Mouse (Mus musculus) adrenal gland, adult 2 months (tissue): ENCODE measurements at regions not wholly inside any gene's neighbourhood (a gene's known extent, or its start where the extent isn't known, plus 50 kb on each side); places are given as distances from the start of the nearest gene placed in this dataset.

Experiments
- DNase-seq: peaks from one replicate; pipeline ENCODE4 v3.0.0; 2021

DNA sequence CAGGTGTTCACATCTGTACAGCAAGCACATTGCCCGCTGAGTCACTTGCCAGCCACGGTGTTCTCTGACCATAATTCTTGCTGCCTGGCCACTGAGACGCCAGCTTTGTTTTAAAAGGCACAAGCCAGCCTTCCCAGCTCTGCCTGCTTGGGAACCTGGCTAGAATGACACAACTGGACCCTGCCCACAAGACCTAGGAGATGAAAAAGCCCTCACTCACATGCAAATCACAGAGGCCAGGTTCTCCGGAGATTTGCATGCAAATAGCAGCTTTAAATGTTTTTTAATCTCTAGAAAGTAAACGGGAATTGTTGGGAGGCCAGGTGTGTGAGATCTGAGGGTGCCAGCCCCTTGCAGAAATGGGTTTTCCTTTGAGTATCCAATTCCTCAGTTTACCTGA lies 71.9 kb downstream of the 1810010D01Rik start:
- no peak for DNase-seq

GRCm38 (mm10) chr7:145132506-145132905 lies 75.4 kb downstream of the 1810010D01Rik start:
- no peak for DNase-seq

- no peak for DNase-seq
These were observed 76.3 kb downstream of the 1810010D01Rik start for GRCm38 (mm10) chr7:145131438-145132159.

GRCm38 (mm10) chr7:145129971-145130370 lies 77.9 kb downstream of the 1810010D01Rik start:
- no peak for DNase-seq

- no peak for DNase-seq
These were observed 80.3 kb downstream of the 1810010D01Rik start for GRCm38 (mm10) chr7:145127661-145128060.

DNA sequence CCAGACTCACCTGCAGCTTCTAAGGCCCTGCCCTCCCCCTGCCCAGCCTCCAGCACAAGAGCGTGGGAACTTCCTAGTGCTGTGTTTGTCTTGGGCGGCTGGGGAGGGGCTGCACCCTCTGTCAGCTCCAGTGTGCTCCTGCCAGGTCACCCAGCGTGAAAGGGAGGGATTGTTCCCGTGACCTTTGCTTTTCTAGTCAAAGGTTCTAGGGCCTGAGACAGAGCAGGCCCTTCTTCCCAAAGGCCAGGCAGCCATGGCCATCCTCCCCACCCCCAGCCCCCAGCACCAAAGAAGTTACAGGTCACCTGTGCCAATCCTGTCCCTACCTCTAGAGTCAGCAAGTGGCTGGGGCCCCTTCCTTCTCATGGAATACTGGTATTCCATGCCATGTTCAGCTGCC lies 80.7 kb downstream of the 1810010D01Rik start:
- no peak for DNase-seq

- no peak for DNase-seq
These were observed 83.8 kb downstream of the 1810010D01Rik start for GRCm38 (mm10) chr7:145123996-145124601.

DNA sequence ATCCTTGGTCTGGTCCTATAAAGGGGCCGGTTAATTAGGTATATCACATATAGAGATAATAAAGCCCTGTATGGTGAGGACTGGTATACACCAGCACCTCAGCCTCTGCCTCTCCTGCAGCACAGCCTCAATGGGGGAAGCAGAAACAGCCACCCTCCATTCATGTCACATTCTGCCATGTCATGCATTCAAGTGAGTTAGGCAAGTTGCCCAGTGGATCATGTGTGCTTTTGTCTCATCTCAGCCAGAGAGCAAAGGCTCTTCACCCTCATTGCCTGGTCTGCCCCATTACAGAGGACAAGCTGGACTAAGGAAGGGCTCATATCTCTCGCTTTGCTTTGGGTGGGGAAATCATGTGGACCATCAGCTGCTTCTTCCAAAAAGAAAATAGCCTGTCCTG lies 85.4 kb downstream of the 1810010D01Rik start:
- DNase-seq = no peak

- DNase-seq = no peak
These were observed 89.5 kb downstream of the 1810010D01Rik start for GRCm38 (mm10) chr7:145118406-145118805.

GRCm38 (mm10) chr7:145114660-145115059 lies 93.3 kb downstream of the 1810010D01Rik start:
- peak; percentile 63 for DNase-seq

DNA sequence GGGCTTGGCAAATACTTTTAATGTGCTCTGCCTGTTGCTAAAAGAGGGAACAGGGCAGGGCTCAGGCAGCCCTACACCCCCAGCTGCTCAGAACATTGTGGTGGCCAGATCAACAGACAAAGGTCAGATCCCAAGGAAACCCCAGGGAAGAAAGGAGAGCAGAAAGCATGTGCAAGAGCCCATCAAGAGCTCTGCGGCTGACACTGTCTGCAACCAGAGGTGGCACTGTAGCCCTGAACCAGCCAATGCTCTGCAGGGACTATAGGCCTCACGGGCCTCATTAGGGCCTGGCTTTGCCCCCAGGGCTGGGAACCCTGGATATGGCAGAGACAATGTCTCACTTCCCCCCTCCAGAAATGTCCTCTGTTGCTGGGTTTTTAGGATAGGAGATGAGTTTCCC lies 93.8 kb downstream of the 1810010D01Rik start:
- no peak for DNase-seq

DNA sequence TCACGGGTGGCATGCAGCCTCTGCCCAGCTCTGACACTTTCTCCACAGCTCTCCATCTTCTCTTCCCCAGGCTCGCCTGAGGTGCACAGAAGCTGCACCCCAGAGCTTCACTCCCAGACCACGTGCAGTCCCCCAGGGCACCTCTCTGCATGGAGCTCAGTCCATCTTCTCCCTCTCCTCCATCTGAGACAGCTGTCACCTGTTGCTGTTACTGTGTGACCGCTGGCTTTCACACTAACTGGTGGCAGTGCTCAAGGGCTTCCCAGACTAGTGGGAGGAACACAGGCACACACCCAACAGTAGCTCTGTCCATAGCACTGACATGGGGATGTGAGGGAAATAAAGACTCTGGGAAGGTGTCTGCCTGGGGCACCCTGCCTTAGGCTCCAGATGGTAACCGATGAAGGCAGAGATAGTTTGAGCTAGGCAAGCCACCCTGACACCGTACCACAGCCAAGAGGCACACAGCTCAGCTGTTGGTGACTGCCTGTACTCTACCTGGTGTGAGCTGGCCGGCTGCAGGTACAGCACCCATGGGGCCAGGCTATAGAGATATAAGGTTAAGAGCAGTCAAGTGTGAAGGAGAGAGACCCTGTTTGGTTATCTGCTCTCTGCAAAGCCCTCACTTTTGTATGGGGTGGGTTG lies 94.9 kb downstream of the 1810010D01Rik start:
- no peak for DNase-seq

DNA sequence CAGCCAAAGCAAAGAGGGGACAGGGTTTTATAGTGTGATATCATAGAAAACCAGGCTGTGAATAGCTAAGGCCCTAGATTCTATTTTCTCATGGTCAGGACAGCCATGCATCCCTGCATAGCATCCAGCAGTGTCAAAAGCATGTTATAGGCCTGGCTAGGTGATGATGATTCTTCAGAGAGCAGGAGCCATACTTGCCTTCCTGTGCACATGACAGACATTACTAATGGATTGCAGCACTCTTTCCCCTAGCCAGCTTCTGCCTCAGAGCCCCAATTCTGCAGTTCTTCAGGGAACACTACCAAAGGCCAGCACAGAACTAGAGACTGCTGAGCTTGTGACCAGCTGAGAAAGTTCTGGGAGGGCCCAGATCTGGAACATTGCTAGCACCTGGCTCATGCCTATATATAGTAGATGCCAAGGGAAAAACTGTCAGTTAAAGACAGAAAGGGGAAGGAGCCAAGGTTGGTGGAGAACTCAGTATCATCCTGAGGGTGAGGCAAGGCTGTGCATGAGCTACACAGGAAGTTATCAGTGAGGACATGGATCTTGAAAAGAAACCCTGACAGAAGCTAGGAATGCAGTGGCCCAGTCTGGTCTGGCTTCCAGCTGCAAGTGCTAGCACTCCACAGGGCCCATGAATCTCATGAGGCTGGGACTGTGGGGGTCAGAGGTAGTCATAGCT lies 95.6 kb downstream of the 1810010D01Rik start:
- no peak for DNase-seq

GRCm38 (mm10) chr7:145111252-145112131 lies 96.4 kb downstream of the 1810010D01Rik start:
- DNase-seq = peak; percentile 92

DNA sequence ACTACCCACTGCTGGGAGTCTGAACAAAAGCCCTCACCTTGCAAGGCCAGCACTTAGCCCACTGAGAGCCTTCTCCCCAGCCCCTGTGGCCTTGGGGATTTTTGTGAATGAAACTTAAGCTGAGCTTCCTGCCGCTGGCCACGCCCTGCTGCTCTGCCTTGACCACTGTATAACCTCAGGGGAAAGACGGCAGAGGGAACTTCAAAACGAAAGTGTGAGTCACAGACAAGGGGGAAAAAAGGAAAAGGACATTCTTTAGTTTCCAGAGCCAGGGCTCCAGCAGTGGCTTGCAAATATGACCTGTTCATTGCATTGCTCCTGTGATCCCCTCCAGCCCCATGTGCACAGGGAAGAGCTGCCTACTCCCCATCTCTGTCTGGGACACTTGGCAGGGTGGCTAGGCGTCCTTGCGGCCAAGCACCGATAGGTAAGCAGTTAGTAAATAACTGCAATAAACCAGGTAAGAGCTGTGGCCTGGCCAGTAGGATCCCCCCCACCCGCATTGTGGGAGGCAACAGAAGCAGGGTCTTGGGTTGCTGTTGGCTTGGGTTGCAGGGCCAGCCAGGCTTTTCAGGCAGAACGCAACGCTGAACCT lies 97.2 kb downstream of the 1810010D01Rik start:
- DNase-seq = peak; percentile 91

DNA sequence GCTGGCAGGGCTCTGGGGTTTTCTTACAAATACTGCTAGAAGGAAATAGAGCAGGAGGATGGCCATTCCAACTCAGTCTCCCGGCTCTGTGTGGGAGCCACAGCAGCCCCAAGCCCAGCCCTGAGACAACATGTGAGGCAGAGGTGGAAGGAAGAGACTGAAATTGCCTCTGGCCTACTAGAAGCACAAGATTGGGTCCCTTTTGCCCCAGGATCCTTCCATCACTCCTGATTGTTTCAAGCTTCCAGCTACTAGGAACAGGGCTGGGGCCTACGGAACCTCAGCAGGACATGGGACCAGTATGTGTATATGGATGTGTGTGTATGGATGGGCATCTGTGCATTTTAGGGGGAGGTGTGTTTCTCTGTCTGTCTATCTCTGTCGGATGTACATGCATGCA lies 97.9 kb downstream of the 1810010D01Rik start:
- DNase-seq = no peak

DNA sequence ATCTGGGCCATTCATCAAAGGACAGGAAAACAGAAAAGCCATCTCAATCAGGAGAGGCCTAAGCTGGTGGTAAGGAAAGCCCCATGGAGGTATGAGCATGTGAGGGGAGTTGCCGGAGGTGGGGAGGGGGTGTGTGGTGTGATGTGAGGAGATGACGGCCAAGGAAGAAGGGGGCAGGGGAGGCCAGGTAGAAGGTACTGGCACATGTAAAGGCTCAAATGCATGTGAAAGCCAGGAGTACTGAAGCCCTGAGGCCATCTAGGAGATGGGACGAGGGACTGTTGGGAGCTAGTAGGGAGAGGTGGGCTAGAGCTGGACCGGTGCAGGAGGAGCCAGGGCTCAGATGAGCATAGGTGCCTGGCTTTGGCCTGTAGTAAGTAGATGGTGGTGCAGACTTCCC lies 98.4 kb downstream of the 1810010D01Rik start:
- no peak for DNase-seq

- DNase-seq = no peak
These were observed 98.9 kb downstream of the 1810010D01Rik start for GRCm38 (mm10) chr7:145108994-145109393.

DNA sequence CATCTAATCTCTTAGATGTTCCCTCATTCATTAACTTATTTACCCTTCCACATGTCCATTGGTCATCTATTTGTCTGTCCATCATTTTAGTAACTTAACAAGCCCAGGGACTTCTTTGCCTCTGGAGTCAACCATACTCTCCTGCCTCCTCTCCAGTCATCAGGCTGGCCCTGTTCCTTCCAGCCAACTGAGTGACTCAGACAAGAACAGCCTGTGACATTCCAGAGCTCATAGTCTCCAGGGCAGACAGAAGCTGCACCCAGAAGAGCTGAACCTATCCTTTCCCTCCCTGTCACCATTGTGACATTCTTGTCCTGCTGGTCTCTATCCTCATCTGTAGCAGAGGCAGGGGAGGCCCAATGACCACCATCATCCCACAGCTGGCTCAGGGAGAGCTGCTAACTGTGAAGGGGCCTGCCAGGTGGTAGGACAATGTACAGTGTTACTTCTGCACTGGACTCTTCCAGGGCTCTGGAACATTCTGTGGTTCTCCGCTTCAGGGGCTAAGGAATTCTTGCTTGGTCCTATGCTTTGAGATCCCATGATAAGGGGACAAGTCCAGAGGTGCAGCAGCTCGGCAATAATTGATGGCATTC lies 100.2 kb downstream of the 1810010D01Rik start:
- DNase-seq = peak; percentile 71

DNA sequence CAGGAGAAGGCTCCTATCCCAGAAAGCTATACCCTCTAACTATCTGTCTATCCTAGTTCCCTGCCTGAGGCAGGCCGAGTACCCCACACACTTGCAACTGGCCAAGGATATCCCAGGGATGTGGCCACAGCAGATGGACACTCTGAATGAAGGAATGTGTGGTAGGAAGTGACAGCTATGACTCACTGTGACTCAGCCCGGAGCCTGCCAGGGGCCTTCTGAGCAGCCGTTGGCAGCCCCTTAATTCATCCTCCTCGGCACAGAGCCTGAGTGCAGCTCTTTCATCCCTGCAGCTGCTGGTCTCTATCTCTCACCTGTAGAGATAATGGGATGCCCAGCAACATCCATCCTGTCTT lies 101.4 kb downstream of the 1810010D01Rik start:
- DNase-seq = peak; percentile 91
